Mouse (Mus musculus): Measurements from ENCODE around the gene Tbc1d2. TPM values are rescaled to one million over a fixed set of nuclear protein-coding genes. Genes with fewer than 3 reads are reported as not detected.

The Tbc1d2 gene
- polyA plus RNA-seq, 1 experiment from 2014 or later = 0.60 TPM

- Histone ChIP-seq H3K27me3 (ENCODE audit: control insufficient read depth, insufficient read depth, low read length) (no peaks in the 10 kb centered on the region), H3K9me3 (ENCODE audit: control insufficient read depth, low read length) (no peaks in the 10 kb centered on the region), H3K4me3 (ENCODE audit: low read depth, low read length) (no peak overlapping the region), H3K4me1 (ENCODE audit: control insufficient read depth, insufficient read depth, low read length) (peaks cover 6% of the 10 kb centered on the region), H3K9ac (ENCODE audit: low read length) (no peak overlapping the region), H3K27ac (ENCODE audit: low read depth, low read length) (no peak overlapping the region), H3K4me2 (no peak overlapping the region), H3K36me3 (ENCODE audit: control insufficient read depth, insufficient read depth, low read length) (no peaks in the 10 kb centered on the region)
- DNase-seq (ENCODE audit: low spot score, missing footprints) = no peak
- 91% methylated on average over 9 of the region's 9 CpGs for WGBS
- ATAC-seq (ENCODE audit: low FRiP score) = no peak
Observed at GRCm38 (mm10) chr4:46571744-46572143, 78.3 kb downstream of the Tbc1d2 start.

- H3K36me3 ChIP-seq (ENCODE audit: control insufficient read depth, insufficient read depth, low read length) = no peaks in the 10 kb centered on the region
- H3K4me3 ChIP-seq (ENCODE audit: low read depth, low read length) = no peak overlapping the region
- H3K27ac ChIP-seq (ENCODE audit: low read depth, low read length) = no peak overlapping the region
- H3K4me2 ChIP-seq = no peak overlapping the region
- DNase-seq (ENCODE audit: low spot score, missing footprints) (no peak), ATAC-seq (ENCODE audit: low FRiP score) (peak; percentile 61)
- H3K9me3 ChIP-seq (ENCODE audit: control insufficient read depth, low read length) = no peaks in the 10 kb centered on the region
- WGBS = 16% methylated on average over 5 of the region's 5 CpGs
- no peaks in the 10 kb centered on the region for H3K27me3 ChIP-seq (ENCODE audit: control insufficient read depth, insufficient read depth, low read length)
- H3K9ac ChIP-seq (ENCODE audit: low read length) = peak overlapping the region; percentile 22; the same call in 1 of the 2 replicates
- H3K4me1 ChIP-seq (ENCODE audit: control insufficient read depth, insufficient read depth, low read length) = peaks cover 6% of the 10 kb centered on the region
Observed at GRCm38 (mm10) chr4:46569671-46570070, 80.3 kb downstream of the Tbc1d2 start.

GRCm38 (mm10) chr4:46568169-46568568 lies 81.8 kb downstream of the Tbc1d2 start:
- H3K36me3 ChIP-seq (ENCODE audit: control insufficient read depth, insufficient read depth, low read length) = no peaks in the 10 kb centered on the region
- 94% methylated on average over 8 of the region's 8 CpGs for WGBS
- no peaks in the 10 kb centered on the region for H3K27me3 ChIP-seq (ENCODE audit: control insufficient read depth, insufficient read depth, low read length)
- no peak overlapping the region for H3K4me2 ChIP-seq
- no peak overlapping the region for H3K27ac ChIP-seq (ENCODE audit: low read depth, low read length)
- H3K4me3 ChIP-seq (ENCODE audit: low read depth, low read length) = no peak overlapping the region
- peaks cover 6% of the 10 kb centered on the region for H3K4me1 ChIP-seq (ENCODE audit: control insufficient read depth, insufficient read depth, low read length)
- H3K9ac ChIP-seq (ENCODE audit: low read length) = no peak overlapping the region
- H3K9me3 ChIP-seq (ENCODE audit: control insufficient read depth, low read length) = no peaks in the 10 kb centered on the region
- ATAC-seq (ENCODE audit: low FRiP score) (no peak), DNase-seq (ENCODE audit: low spot score, missing footprints) (no peak)

GRCm38 (mm10) chr4:46566931-46567671 lies 82.9 kb downstream of the Tbc1d2 start:
- H3K9me3 ChIP-seq (ENCODE audit: control insufficient read depth, low read length) = no peaks in the 10 kb centered on the region

GRCm38 (mm10) chr4:46565393-46565955 lies 84.5 kb downstream of the Tbc1d2 start:
- Histone ChIP-seq H3K9ac (ENCODE audit: low read length) (no peak overlapping the region), H3K9me3 (ENCODE audit: control insufficient read depth, low read length) (no peaks in the 10 kb centered on the region), H3K27ac (ENCODE audit: low read depth, low read length) (no peak overlapping the region), H3K4me3 (ENCODE audit: low read depth, low read length) (no peak overlapping the region), H3K4me2 (no peak overlapping the region), H3K27me3 (ENCODE audit: control insufficient read depth, insufficient read depth, low read length) (no peaks in the 10 kb centered on the region), H3K4me1 (ENCODE audit: control insufficient read depth, insufficient read depth, low read length) (peaks cover 6% of the 10 kb centered on the region), H3K36me3 (ENCODE audit: control insufficient read depth, insufficient read depth, low read length) (no peaks in the 10 kb centered on the region)
- 94% methylated on average over 4 of the region's 4 CpGs for WGBS
- no peak for ATAC-seq (ENCODE audit: low FRiP score)
- DNase-seq (ENCODE audit: low spot score, missing footprints) = no peak

More at GRCm38 (mm10) chr4:46566931-46567671, 82.9 kb downstream of the Tbc1d2 start:
- H3K4me3 ChIP-seq (ENCODE audit: low read depth, low read length) = no peak overlapping the region
- no peaks in the 10 kb centered on the region for H3K36me3 ChIP-seq (ENCODE audit: control insufficient read depth, insufficient read depth, low read length)
- ATAC-seq (ENCODE audit: low FRiP score) (no peak), DNase-seq (ENCODE audit: low spot score, missing footprints) (no peak)
- no peaks in the 10 kb centered on the region for H3K27me3 ChIP-seq (ENCODE audit: control insufficient read depth, insufficient read depth, low read length)
- no peak overlapping the region for H3K9ac ChIP-seq (ENCODE audit: low read length)
- H3K4me2 ChIP-seq = no peak overlapping the region
- WGBS = 79% methylated on average over 8 of the region's 8 CpGs
- H3K27ac ChIP-seq (ENCODE audit: low read depth, low read length) = no peak overlapping the region
- H3K4me1 ChIP-seq (ENCODE audit: control insufficient read depth, insufficient read depth, low read length) = peaks cover 6% of the 10 kb centered on the region

- no peak overlapping the region for H3K4me3 ChIP-seq (ENCODE audit: low read depth, low read length)
- H3K36me3 ChIP-seq (ENCODE audit: control insufficient read depth, insufficient read depth, low read length) = no peaks in the 10 kb centered on the region
- no peaks in the 10 kb centered on the region for H3K27me3 ChIP-seq (ENCODE audit: control insufficient read depth, insufficient read depth, low read length)
- no peak overlapping the region for H3K27ac ChIP-seq (ENCODE audit: low read depth, low read length)
- WGBS = 90% methylated on average over 4 of the region's 4 CpGs
- no peaks in the 10 kb centered on the region for H3K4me1 ChIP-seq (ENCODE audit: control insufficient read depth, insufficient read depth, low read length)
- ATAC-seq (ENCODE audit: low FRiP score) (no peak), DNase-seq (ENCODE audit: low spot score, missing footprints) (no peak)
- H3K9ac ChIP-seq (ENCODE audit: low read length) = no peak overlapping the region
- no peak overlapping the region for H3K4me2 ChIP-seq
- H3K9me3 ChIP-seq (ENCODE audit: control insufficient read depth, low read length) = no peaks in the 10 kb centered on the region
Observed at GRCm38 (mm10) chr4:46564247-46564646, 85.8 kb downstream of the Tbc1d2 start.

GRCm38 (mm10) chr4:46563847-46564246 lies 86.2 kb downstream of the Tbc1d2 start:
- WGBS = 61% methylated on average over 10 of the region's 10 CpGs
- ATAC-seq (ENCODE audit: low FRiP score) (no peak), DNase-seq (ENCODE audit: low spot score, missing footprints) (no peak)
- no peak overlapping the region for H3K4me3 ChIP-seq (ENCODE audit: low read depth, low read length)
- H3K9ac ChIP-seq (ENCODE audit: low read length) = no peak overlapping the region
- H3K9me3 ChIP-seq (ENCODE audit: control insufficient read depth, low read length) = no peaks in the 10 kb centered on the region
- no peaks in the 10 kb centered on the region for H3K27me3 ChIP-seq (ENCODE audit: control insufficient read depth, insufficient read depth, low read length)
- H3K4me2 ChIP-seq = no peak overlapping the region
- no peak overlapping the region for H3K27ac ChIP-seq (ENCODE audit: low read depth, low read length)
- H3K36me3 ChIP-seq (ENCODE audit: control insufficient read depth, insufficient read depth, low read length) = no peaks in the 10 kb centered on the region
- H3K4me1 ChIP-seq (ENCODE audit: control insufficient read depth, insufficient read depth, low read length) = no peaks in the 10 kb centered on the region

GRCm38 (mm10) chr4:46562841-46563240 lies 87.2 kb downstream of the Tbc1d2 start:
- Histone ChIP-seq H3K9me3 (ENCODE audit: control insufficient read depth, low read length) (no peaks in the 10 kb centered on the region), H3K27ac (ENCODE audit: low read depth, low read length) (no peak overlapping the region), H3K9ac (ENCODE audit: low read length) (no peak overlapping the region), H3K36me3 (ENCODE audit: control insufficient read depth, insufficient read depth, low read length) (no peaks in the 10 kb centered on the region), H3K4me2 (no peak overlapping the region), H3K4me3 (ENCODE audit: low read depth, low read length) (no peak overlapping the region), H3K27me3 (ENCODE audit: control insufficient read depth, insufficient read depth, low read length) (no peaks in the 10 kb centered on the region), H3K4me1 (ENCODE audit: control insufficient read depth, insufficient read depth, low read length) (no peaks in the 10 kb centered on the region)
- 91% methylated on average over 14 of the region's 14 CpGs for WGBS
- DNase-seq (ENCODE audit: low spot score, missing footprints) (no peak), ATAC-seq (ENCODE audit: low FRiP score) (no peak)

GRCm38 (mm10) chr4:46562037-46562436 lies 88.0 kb downstream of the Tbc1d2 start:
- no peaks in the 10 kb centered on the region for H3K4me1 ChIP-seq (ENCODE audit: control insufficient read depth, insufficient read depth, low read length)
- no peak overlapping the region for H3K27ac ChIP-seq (ENCODE audit: low read depth, low read length)
- no peak for DNase-seq (ENCODE audit: low spot score, missing footprints)
- no peak overlapping the region for H3K4me3 ChIP-seq (ENCODE audit: low read depth, low read length)
- no peaks in the 10 kb centered on the region for H3K9me3 ChIP-seq (ENCODE audit: control insufficient read depth, low read length)
- no peak for ATAC-seq (ENCODE audit: low FRiP score)
- H3K9ac ChIP-seq (ENCODE audit: low read length) = no peak overlapping the region
- WGBS = 76% methylated on average over 5 of the region's 5 CpGs
- H3K4me2 ChIP-seq = no peak overlapping the region
- no peaks in the 10 kb centered on the region for H3K27me3 ChIP-seq (ENCODE audit: control insufficient read depth, insufficient read depth, low read length)
- no peaks in the 10 kb centered on the region for H3K36me3 ChIP-seq (ENCODE audit: control insufficient read depth, insufficient read depth, low read length)
